Mouse (Mus musculus) adrenal gland, adult (tissue): Measurements from ENCODE around the gene Cdc42bpa.
A peak's percentile ranks its signal among the peaks of the same experiment; 100 is the strongest.

Experiments used
- DNase-seq, 2 experiments: peaks; one replicate each; pipeline ENCODE4 v3.0.0; 2022 to 2023; ENCODE audit warnings: low spot score in 1 of 2; ENCODE audit not compliant: inconsistent age in 2 of 2

Gene Cdc42bpa

GRCm38 (mm10) chr1:179958871-179959720 lies 1.2 kb upstream of the Cdc42bpa start:
- peak; percentile 67 to 90 for DNase-seq

GRCm38 (mm10) chr1:179960543-179960876 lies 238 bp downstream of the Cdc42bpa start:
- no peak for DNase-seq

- peak in 1 of 2 experiments; percentile 73 for DNase-seq
Measured at GRCm38 (mm10) chr1:179960882-179961698, 818 bp downstream of the Cdc42bpa start.

GRCm38 (mm10) chr1:179961777-179962176 lies 1.5 kb downstream of the Cdc42bpa start:
- DNase-seq = peak; percentile 34 to 65

- DNase-seq = peak in 1 of 2 experiments; percentile 60
Measured at GRCm38 (mm10) chr1:179969776-179970428, 9.6 kb downstream of the Cdc42bpa start.

GRCm38 (mm10) chr1:179975021-179975420 lies 14.7 kb downstream of the Cdc42bpa start:
- peak in 1 of 2 experiments; percentile 40 for DNase-seq

GRCm38 (mm10) chr1:179975645-179976275 lies 15.5 kb downstream of the Cdc42bpa start:
- DNase-seq = peak in 1 of 2 experiments; percentile 15

GRCm38 (mm10) chr1:179977437-179977836 lies 17.2 kb downstream of the Cdc42bpa start:
- no peak for DNase-seq

- no peak for DNase-seq
Measured at GRCm38 (mm10) chr1:179978742-179979141, 18.5 kb downstream of the Cdc42bpa start.

- DNase-seq = no peak
Measured at GRCm38 (mm10) chr1:179981680-179982079, 21.4 kb downstream of the Cdc42bpa start.

- DNase-seq = no peak
Measured at GRCm38 (mm10) chr1:179982183-179982582, 21.9 kb downstream of the Cdc42bpa start.

GRCm38 (mm10) chr1:179982933-179983332 lies 22.7 kb downstream of the Cdc42bpa start:
- DNase-seq = no peak

- DNase-seq = no peak
Measured at GRCm38 (mm10) chr1:179984171-179984570, 23.9 kb downstream of the Cdc42bpa start.

- no peak for DNase-seq
Measured at GRCm38 (mm10) chr1:179991660-179992235, 31.5 kb downstream of the Cdc42bpa start.

- no peak for DNase-seq
Measured at GRCm38 (mm10) chr1:179992255-179992654, 32.0 kb downstream of the Cdc42bpa start.

- no peak for DNase-seq
Measured at GRCm38 (mm10) chr1:180008057-180008456, 47.8 kb downstream of the Cdc42bpa start.

- DNase-seq = no peak
Measured at GRCm38 (mm10) chr1:180013479-180013878, 53.2 kb downstream of the Cdc42bpa start.

GRCm38 (mm10) chr1:180018218-180018617 lies 57.9 kb downstream of the Cdc42bpa start:
- no peak for DNase-seq

GRCm38 (mm10) chr1:180021463-180022296 lies 61.4 kb downstream of the Cdc42bpa start:
- peak; percentile 13 to 66 for DNase-seq

GRCm38 (mm10) chr1:180023512-180023911 lies 63.2 kb downstream of the Cdc42bpa start:
- DNase-seq = peak in 1 of 2 experiments; percentile 31
